Mouse (Mus musculus): Measurements from ENCODE around the gene Ung. TPM values are rescaled to one million over a fixed set of nuclear protein-coding genes. Genes with fewer than 3 reads are reported as not detected.

The Ung gene
- polyA plus RNA-seq, 1 experiment from 2014 or later, result 11.8 TPM

GRCm38 (mm10) chr5:114187108-114187507 lies 56.9 kb downstream of the Ung start:
- DNase-seq, result no peak
- Histone ChIP-seq H3K4me1 (ENCODE audit: insufficient read depth) (no peaks in the 10 kb centered on the region), H3K27ac (ENCODE audit: low read depth) (no peak overlapping the region), H3K4me3 (ENCODE audit: low read depth, low read length) (no peak overlapping the region), H3K4me2 (ENCODE audit: low read depth, low read length) (no peak overlapping the region), H3K27me3 (ENCODE audit: insufficient read depth, low read length) (no peaks in the 10 kb centered on the region), H3K36me3 (replicated peaks; ENCODE audit: insufficient read depth, low read length) (no peaks in the 10 kb centered on the region; the same call in 1 of the 2 replicates), H3K9me3 (ENCODE audit: low read length) (no peaks in the 10 kb centered on the region), H3K9ac (replicated peaks) (no peak overlapping the region)
- WGBS (ENCODE audit: insufficient replicate concordance), result 63% methylated on average over 2 of the region's 2 CpGs
- ATAC-seq, result no peak
- no peak for TF ChIP-seq CTCF (IDR thresholded peaks at IDR 0.05; ENCODE audit: low read depth)
- no peak for TF ChIP-seq EP300 (IDR thresholded peaks at IDR 0.05; ENCODE audit: low read depth)

Other genes starting within 250 kb of the Ung start
- gene Coro1c, start 221.6 kb upstream of the Ung start, polyA plus RNA-seq (2015; fragmentation: Nextera tagmentation; extraction: Ambion mirVana), result 23.6 and 27.6 TPM in 2 replicates
- gene Ssh1, start 136.5 kb upstream of the Ung start, polyA plus RNA-seq (2015; fragmentation: Nextera tagmentation; extraction: Ambion mirVana), result 3.7 and 4.3 TPM in 2 replicates
- not detected in 2 replicates for gene Dao, start 126.7 kb upstream of the Ung start, polyA plus RNA-seq (2015; fragmentation: Nextera tagmentation; extraction: Ambion mirVana)
- gene Usp30, start 64.9 kb upstream of the Ung start, polyA plus RNA-seq (2015; fragmentation: Nextera tagmentation; extraction: Ambion mirVana), result 2.6 and 2.8 TPM in 2 replicates
- not detected in 2 replicates for gene Svop, start 38.8 kb upstream of the Ung start, polyA plus RNA-seq (2015; fragmentation: Nextera tagmentation; extraction: Ambion mirVana)
- 4.5 and 5.7 TPM in 2 replicates for gene Alkbh2, start 2.2 kb upstream of the Ung start, polyA plus RNA-seq (2015; fragmentation: Nextera tagmentation; extraction: Ambion mirVana)
- 1.0 and 1.2 TPM in 2 replicates for gene Acacb, start 16.1 kb downstream of the Ung start, polyA plus RNA-seq (2015; fragmentation: Nextera tagmentation; extraction: Ambion mirVana)
- gene Foxn4, start 143.4 kb downstream of the Ung start, polyA plus RNA-seq (2015; fragmentation: Nextera tagmentation; extraction: Ambion mirVana), result not detected in 2 replicates
- gene Myo1h, start 158.8 kb downstream of the Ung start, polyA plus RNA-seq (2015; fragmentation: Nextera tagmentation; extraction: Ambion mirVana), result 0.28 and 0.37 TPM in 2 replicates

All from liver, postnatal 0 days (tissue).